Mouse (Mus musculus) MEL (cell line): ENCODE measurements around the gene Myo15b. TPM values are rescaled to one million over a fixed set of nuclear protein-coding genes. Genes with fewer than 3 reads are reported as not detected.

Experiments used
- DNase-seq: peaks from one replicate; pipeline ENCODE4 v3.0.0; 2011; ENCODE audit warnings: low read depth, low spot score
- H3K27ac ChIP-seq: 2 replicates; pipeline ENCODE4 v1.5.1; 2012; ENCODE audit warnings: low read depth, mild to moderate bottlenecking, control low read depth, low read length, moderate library complexity; ENCODE audit not compliant: control insufficient read depth
- H3K27me3 ChIP-seq, 2 experiments: fragments of 150-350 bp in 1 of 2; sonication (generic) in 1 of 2; 2 replicates each; pipeline ENCODE4 v1.6.1; 2012; ENCODE audit warnings: low read length in 2 of 2, mild to moderate bottlenecking in 2 of 2, improper control_type of control experiment in 1 of 2, moderate library complexity in 1 of 2; ENCODE audit not compliant: insufficient read depth in 2 of 2, control insufficient read depth in 1 of 2
- H3K36me3 ChIP-seq, 2 experiments: 2 replicates each; pipeline ENCODE4 v1.6.1; 2012 to 2014; ENCODE audit warnings: low read length in 2 of 2, improper control_type of control experiment in 1 of 2, inconsistent platforms in 1 of 2, mild to moderate bottlenecking in 1 of 2; ENCODE audit not compliant: insufficient read depth in 2 of 2, control insufficient read depth in 1 of 2
- H3K4me1 ChIP-seq, 2 experiments: fragments of 150-350 bp in 1 of 2; sonication (generic) in 1 of 2; 2 replicates each; pipeline ENCODE4 v1.6.1; 2012; ENCODE audit warnings: low read length in 2 of 2, improper control_type of control experiment in 1 of 2, mild to moderate bottlenecking in 1 of 2; ENCODE audit not compliant: insufficient read depth in 2 of 2, control insufficient read depth in 1 of 2
- H3K4me3 ChIP-seq, 2 experiments: fragments of 150-350 bp in 1 of 2; sonication (generic) in 1 of 2; 2 replicates each; pipeline ENCODE4 v1.5.1; 2012; ENCODE audit warnings: low read depth in 2 of 2, low read length in 2 of 2, mild to moderate bottlenecking in 2 of 2, moderate library complexity in 2 of 2, control low read depth in 1 of 2, improper control_type of control experiment in 1 of 2; ENCODE audit not compliant: control insufficient read depth in 1 of 2, insufficient read depth in 1 of 2
- H3K79me2 ChIP-seq: 2 replicates; pipeline ENCODE4 v1.6.1; 2012; ENCODE audit warnings: mild to moderate bottlenecking, low read length, moderate library complexity; ENCODE audit not compliant: control insufficient read depth, poor library complexity, insufficient read depth
- H3K9ac ChIP-seq: 2 replicates; pipeline ENCODE4 v1.6.1; 2012; ENCODE audit warnings: low read depth, mild to moderate bottlenecking, control low read depth, low read length, moderate library complexity; ENCODE audit not compliant: control insufficient read depth, poor library complexity, severe bottlenecking
- H3K9me3 ChIP-seq: fragments of 150-350 bp; sonication (generic); replicated peaks from 2 replicates; pipeline ENCODE4 v1.6.1; 2012; ENCODE audit warnings: mild to moderate bottlenecking, low read length, improper control_type of control experiment, moderate library complexity; ENCODE audit not compliant: insufficient read depth
- CHD2 ChIP-seq: IDR thresholded peaks from 2 replicates; pipeline ENCODE4 v1.6.1; 2011; ENCODE audit warnings: low read length, improper control_type of control experiment
- CTCF ChIP-seq, 3 experiments: IDR thresholded peaks in 2 of 3; conservative IDR thresholded peaks in 1 of 3; 2 replicates each; pipeline ENCODE4 v1.5.1; 2011 to 2012; ENCODE audit warnings: low read length in 3 of 3, low read depth in 2 of 3, mild to moderate bottlenecking in 2 of 3, improper control_type of control experiment in 1 of 3, inconsistent platforms in 1 of 3, mixed read lengths in 1 of 3, moderate library complexity in 1 of 3; ENCODE audit not compliant: control insufficient read depth in 1 of 3, insufficient read depth in 1 of 3, poor library complexity in 1 of 3, severe bottlenecking in 1 of 3
- E2F4 ChIP-seq: IDR thresholded peaks from 2 replicates; pipeline ENCODE4 v1.6.1; 2011; ENCODE audit warnings: low read depth, low read length, improper control_type of control experiment, borderline replicate concordance
- ELF1 ChIP-seq: IDR thresholded peaks from 2 replicates; pipeline ENCODE4 v1.6.1; 2014; ENCODE audit warnings: low read depth, mild to moderate bottlenecking, inconsistent platforms, low read length, improper control_type of control experiment, moderate library complexity
- GABPA ChIP-seq: IDR thresholded peaks from 2 replicates; pipeline ENCODE4 v1.6.1; 2012; ENCODE audit warnings: low read depth, mild to moderate bottlenecking, inconsistent platforms, low read length, improper control_type of control experiment, moderate library complexity
- HCFC1 ChIP-seq: IDR thresholded peaks from 2 replicates; pipeline ENCODE4 v1.6.1; 2012; ENCODE audit warnings: low read depth, mild to moderate bottlenecking, inconsistent platforms, low read length, improper control_type of control experiment, moderate library complexity
- JUND ChIP-seq: IDR thresholded peaks from 2 replicates; pipeline ENCODE4 v1.6.1; 2011; ENCODE audit warnings: low read depth, mild to moderate bottlenecking, improper control_type of control experiment, low read length
- KAT2A ChIP-seq: conservative IDR thresholded peaks from 2 replicates; pipeline ENCODE4 v1.6.1; 2012; ENCODE audit warnings: low read depth, low read length, improper control_type of control experiment, inconsistent platforms
- MAFK ChIP-seq: IDR thresholded peaks from 2 replicates; pipeline ENCODE4 v1.6.1; 2011; ENCODE audit warnings: low read depth, mild to moderate bottlenecking, low read length, improper control_type of control experiment, borderline replicate concordance
- MAZ ChIP-seq: IDR thresholded peaks from 2 replicates; pipeline ENCODE4 v1.6.1; 2012; ENCODE audit warnings: low read depth, mild to moderate bottlenecking, inconsistent platforms, low read length, improper control_type of control experiment
- MXI1 ChIP-seq: IDR thresholded peaks from 2 replicates; pipeline ENCODE4 v1.6.1; 2011; ENCODE audit warnings: mild to moderate bottlenecking, low read depth, low read length, improper control_type of control experiment
- MYB ChIP-seq: IDR thresholded peaks from 2 replicates; pipeline ENCODE4 v1.6.1; 2011; ENCODE audit warnings: mild to moderate bottlenecking, low read depth, low read length, improper control_type of control experiment
- NRF1 ChIP-seq: IDR thresholded peaks from 2 replicates; pipeline ENCODE4 v1.6.1; 2014; ENCODE audit warnings: low read depth, mild to moderate bottlenecking, inconsistent platforms, low read length, improper control_type of control experiment, moderate library complexity; ENCODE audit not compliant: poor library complexity, insufficient read depth, severe bottlenecking
- SIN3A ChIP-seq: IDR thresholded peaks from 2 replicates; pipeline ENCODE4 v1.6.1; 2012; ENCODE audit warnings: low read length, improper control_type of control experiment, inconsistent platforms
- SMC3 ChIP-seq: IDR thresholded peaks from 2 replicates; pipeline ENCODE4 v1.6.1; 2011; ENCODE audit warnings: low read depth, low read length, improper control_type of control experiment
- TBP ChIP-seq: IDR thresholded peaks from 2 replicates; pipeline ENCODE4 v1.8.0; 2011; ENCODE audit warnings: low read depth, low read length, improper control_type of control experiment
- UBTF ChIP-seq: IDR thresholded peaks from 2 replicates; pipeline ENCODE4 v1.6.1; 2012; ENCODE audit warnings: low read depth, mild to moderate bottlenecking, inconsistent platforms, low read length, improper control_type of control experiment, moderate library complexity, borderline replicate concordance; ENCODE audit not compliant: insufficient read depth
- ZKSCAN1 ChIP-seq: IDR thresholded peaks from 2 replicates; pipeline ENCODE4 v1.6.1; 2012; ENCODE audit warnings: low read depth, mild to moderate bottlenecking, inconsistent platforms, low read length, improper control_type of control experiment, moderate library complexity
- ZNF384 ChIP-seq: IDR thresholded peaks from 2 replicates; pipeline ENCODE4 v1.6.1; 2012; ENCODE audit warnings: low read depth, mild to moderate bottlenecking, inconsistent platforms, low read length, improper control_type of control experiment
- polyA plus RNA-seq, 2 experiments: library from polyadenylated mRNA; stranded (reverse) in 1 of 2; unstranded in 1 of 2; fragments of >175 nt in 1 of 2; fragments of >200 nt in 1 of 2; gene quantifications; 2 replicates each; pipeline versions ENCODE4 v1.2.1 to v1.2.4; 2012; ENCODE audit warnings: low replicate concordance in 2 of 2, low read depth in 1 of 2; ENCODE audit not compliant: insufficient read length in 2 of 2, insufficient read depth in 1 of 2, missing spikeins in 1 of 2
- total RNA-seq: library from RNA; depleted of rRNA; stranded (reverse); fragments of 300-350 nt; gene quantifications from 2 replicates; pipeline ENCODE4 v1.2.3, GENCODE M21; 2012

The Myo15b gene
- total and polyA plus RNA-seq, 3 experiments = 1.5 to 3.2 TPM; not detected in 1

DNA sequence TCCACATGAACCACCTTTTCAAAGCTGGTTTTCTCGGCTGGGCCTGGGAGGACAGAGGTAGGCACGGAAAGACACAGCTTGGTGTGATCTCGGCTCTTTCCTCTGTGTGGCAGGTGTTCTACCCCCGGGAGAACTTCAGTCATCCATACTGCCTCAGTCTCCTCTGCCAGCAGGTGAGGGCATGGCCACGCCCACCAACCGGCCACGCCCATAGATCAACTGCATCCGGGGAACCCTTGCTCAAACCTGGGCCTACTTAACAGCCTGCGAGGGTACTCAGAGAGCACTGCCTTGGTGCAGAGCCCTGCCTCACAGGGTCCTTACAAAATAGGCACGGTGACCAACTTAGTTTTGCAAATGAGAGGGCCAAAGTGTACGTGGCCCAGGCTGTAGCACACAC lies 27.1 kb downstream of the Myo15b start:
- no peak for DNase-seq
- Histone ChIP-seq H3K79me2 (no peaks in the 10 kb centered on the region), H3K4me3 (no peak overlapping the region), H3K9me3 (no peaks in the 10 kb centered on the region), H3K9ac (no peak overlapping the region), H3K36me3 (no peaks in the 10 kb centered on the region), H3K27me3 (no peaks in the 10 kb centered on the region), H3K27ac (no peak overlapping the region), H3K4me1 (no peaks in the 10 kb centered on the region)
- no peak for TF ChIP-seq NRF1
- TF ChIP-seq CTCF (IDR thresholded peaks at IDR 0.05 in 2 of 3, conservative IDR thresholded peaks at IDR 0.05 in 1 of 3; ENCODE audit: control insufficient read depth in 1 of 3, insufficient read depth in 1 of 3, low read depth in 2 of 3, low read length in 3 of 3, poor library complexity in 1 of 3, severe bottlenecking in 1 of 3) = no peak
- no peak for TF ChIP-seq MAZ
- no peak for TF ChIP-seq E2F4
- TF ChIP-seq GABPA = no peak
- no peak for TF ChIP-seq ZKSCAN1
- TF ChIP-seq HCFC1 = no peak
- TF ChIP-seq UBTF = no peak
- TF ChIP-seq ZNF384 = no peak
- TF ChIP-seq SIN3A = no peak
- no peak for TF ChIP-seq ELF1
- TF ChIP-seq MXI1 = no peak

DNA sequence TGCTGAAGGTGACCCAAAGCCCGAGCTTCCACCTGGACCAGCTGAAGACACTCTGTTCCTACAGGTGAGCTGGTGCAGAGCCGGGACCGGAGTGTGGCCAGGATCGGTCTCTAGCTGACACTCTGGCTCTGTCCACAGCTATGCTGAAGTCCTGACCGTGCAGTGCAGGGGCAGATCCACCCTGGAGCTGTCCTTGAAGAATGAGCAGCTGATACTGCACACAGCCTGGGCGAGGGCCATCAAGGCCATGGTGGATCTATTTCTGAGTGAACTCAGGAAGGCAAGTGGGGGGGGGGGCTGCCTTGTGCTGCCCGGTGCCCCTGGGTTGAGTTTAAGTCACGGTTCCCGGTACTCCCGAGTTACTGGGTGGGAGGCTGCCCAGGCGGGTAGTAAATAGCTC lies 28.2 kb downstream of the Myo15b start:
- Histone ChIP-seq H3K79me2 (no peaks in the 10 kb centered on the region), H3K36me3 (no peaks in the 10 kb centered on the region), H3K9me3 (no peaks in the 10 kb centered on the region), H3K27me3 (no peaks in the 10 kb centered on the region), H3K27ac (no peak overlapping the region), H3K4me1 (no peaks in the 10 kb centered on the region), H3K9ac (no peak overlapping the region), H3K4me3 (no peak overlapping the region)
- TF ChIP-seq HCFC1 (no peak), MYB (no peak), CHD2 (no peak), GABPA (no peak), JUND (no peak), SMC3 (no peak), KAT2A (no peak), TBP (no peak), MAFK (no peak)
- no peak for DNase-seq
